Mouse (Mus musculus): Measurements from ENCODE around the gene Elmo2.

Gene Elmo2

DNA sequence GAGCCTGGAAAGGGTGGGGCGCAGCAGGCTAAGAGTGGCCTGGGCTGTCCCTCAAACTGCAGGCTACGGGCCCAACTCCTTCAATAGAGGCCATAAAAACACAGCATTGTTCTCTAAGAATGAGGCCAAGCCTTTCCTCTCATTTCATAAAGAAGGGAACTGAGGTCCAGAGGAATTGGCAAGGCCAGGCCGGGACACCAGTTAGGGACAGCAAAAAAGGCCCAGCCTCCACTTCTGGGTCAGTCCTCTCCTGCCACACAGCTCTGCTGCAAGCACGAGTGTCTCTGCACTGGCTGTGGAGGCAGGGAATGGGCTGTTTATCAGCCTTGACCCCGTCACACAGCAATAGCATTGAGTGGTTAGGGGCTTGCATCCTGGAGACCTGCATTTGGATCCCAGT, 2.8 kb downstream of the Elmo2 start:
- DNase-seq (ENCODE audit: low read depth, low spot score): no peak

- DNase-seq (ENCODE audit: low read depth, low spot score): no peak
Observed at GRCm38 (mm10) chr2:165321981-165322735, 4.1 kb downstream of the Elmo2 start.

GRCm38 (mm10) chr2:165321381-165321888, 4.8 kb downstream of the Elmo2 start:
- DNase-seq (ENCODE audit: low read depth, low spot score): no peak

DNA sequence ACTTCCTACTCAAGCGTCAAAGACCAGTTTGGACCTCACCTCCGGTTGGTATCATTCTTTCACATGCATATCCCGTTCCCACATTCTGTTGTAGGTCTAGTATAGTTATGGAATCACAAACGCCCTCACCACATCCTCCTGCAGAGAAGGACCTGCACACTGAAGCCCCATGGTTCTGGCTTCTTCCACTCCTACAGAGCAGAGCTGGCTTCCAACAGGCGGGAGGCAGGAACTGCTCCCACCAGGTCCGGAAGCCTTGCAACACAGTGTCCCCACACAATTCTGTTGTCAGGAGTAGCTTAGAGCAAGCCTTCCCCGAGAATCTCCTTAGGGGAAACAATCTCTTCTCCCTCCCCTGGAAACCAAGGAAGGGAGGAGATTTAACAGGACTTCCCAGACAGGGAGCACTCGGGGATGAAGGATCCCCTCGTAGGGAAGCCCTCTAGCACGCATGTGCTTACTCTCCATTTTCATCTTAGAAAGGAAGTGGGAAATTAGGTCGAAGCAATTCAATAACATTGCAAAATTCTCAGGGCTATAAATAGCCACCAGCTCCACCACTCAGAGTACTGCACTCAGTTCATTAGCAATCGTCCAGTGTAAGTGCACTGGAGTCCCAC, 5.6 kb downstream of the Elmo2 start:
- peak; percentile 62 for DNase-seq (ENCODE audit: low read depth, low spot score)

GRCm38 (mm10) chr2:165319503-165319902, 6.8 kb downstream of the Elmo2 start:
- no peak for DNase-seq (ENCODE audit: low read depth, low spot score)

GRCm38 (mm10) chr2:165318941-165319340, 7.3 kb downstream of the Elmo2 start:
- no peak for DNase-seq (ENCODE audit: low read depth, low spot score)

DNA sequence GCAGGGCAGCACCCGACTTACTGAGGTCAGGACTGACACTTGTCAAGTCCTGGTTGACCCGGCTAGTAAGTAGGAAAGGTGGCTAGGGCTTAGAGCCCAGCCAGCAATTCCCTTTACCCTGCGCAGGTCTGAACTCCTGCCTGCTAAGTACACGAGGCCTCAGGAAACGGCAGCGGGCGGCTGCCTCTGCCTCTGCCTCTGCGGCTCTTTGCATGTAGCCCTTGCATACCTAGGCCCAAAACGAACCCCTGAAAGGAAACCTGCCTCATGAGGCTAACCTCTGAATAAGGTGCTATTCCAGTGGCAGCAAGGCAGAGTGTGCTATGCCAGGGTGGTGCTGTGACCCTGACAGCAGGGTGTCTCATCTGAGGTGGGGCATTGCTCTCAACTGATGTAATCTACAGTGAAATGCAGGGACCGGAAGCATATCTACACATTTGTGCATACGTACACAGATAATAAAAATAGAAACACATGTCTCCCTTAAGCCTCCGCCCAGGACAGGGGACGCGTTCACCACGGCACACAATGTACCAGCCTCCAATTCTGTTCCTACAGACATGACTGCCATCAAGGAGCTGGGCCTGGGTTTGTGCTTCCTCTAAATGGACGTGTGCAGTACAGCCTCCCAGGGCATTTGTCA, 8.5 kb downstream of the Elmo2 start:
- DNase-seq (ENCODE audit: low read depth, low spot score): no peak

DNA sequence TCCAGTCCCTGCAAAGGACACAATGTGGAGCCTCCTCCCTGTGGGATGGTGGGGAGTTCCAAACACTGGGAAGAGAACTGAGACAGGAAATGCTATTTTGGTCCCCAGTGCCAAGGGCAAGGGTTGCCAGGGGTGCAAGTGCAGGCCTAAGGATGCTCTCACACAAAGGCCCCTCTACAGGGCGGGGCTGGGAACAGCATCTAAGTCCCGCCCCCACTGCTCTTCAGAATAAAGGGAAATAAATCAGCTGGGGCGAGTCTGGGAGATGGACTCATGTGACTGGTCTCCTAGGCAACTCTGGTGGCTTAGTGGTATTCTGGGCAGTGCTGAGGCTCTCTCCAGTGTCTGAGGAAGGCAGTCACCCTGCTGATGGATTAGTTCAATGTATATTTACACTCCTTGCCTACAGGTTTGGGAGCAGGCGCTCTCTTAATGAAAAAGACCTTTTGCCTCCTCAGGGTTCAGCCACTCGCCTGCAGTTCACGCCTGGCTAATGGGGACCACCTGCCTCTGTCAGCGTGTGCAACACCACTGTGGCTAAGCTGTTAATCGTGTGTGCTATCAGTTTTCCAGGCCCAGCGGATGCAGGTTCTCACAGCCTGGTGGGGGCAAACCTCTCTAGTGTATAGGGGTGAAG, 9.3 kb downstream of the Elmo2 start:
- peak; percentile 91 for DNase-seq (ENCODE audit: low read depth, low spot score)

DNA sequence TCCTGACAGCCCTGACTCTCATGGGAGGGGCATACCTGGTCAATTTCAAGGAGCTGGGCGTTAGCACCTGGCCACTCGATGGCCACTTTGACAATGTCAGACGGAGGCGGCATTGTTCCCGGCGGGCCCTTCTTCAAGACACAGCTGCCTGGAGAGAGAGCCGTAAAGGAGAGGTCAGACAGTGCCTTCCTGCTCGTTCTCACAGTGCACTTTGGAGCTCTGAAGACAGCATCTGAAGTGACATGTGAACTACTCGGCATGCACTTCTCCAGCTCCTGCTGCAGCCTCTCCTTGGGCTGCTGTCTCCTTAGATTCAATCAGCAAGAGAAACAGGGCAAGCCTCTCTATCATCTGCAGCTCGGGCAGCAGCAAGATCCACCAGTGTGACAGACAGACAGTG, 10.1 kb downstream of the Elmo2 start:
- no peak for DNase-seq (ENCODE audit: low read depth, low spot score)

- DNase-seq (ENCODE audit: low read depth, low spot score): no peak
Observed at GRCm38 (mm10) chr2:165314197-165314596, 12.1 kb downstream of the Elmo2 start.

DNA sequence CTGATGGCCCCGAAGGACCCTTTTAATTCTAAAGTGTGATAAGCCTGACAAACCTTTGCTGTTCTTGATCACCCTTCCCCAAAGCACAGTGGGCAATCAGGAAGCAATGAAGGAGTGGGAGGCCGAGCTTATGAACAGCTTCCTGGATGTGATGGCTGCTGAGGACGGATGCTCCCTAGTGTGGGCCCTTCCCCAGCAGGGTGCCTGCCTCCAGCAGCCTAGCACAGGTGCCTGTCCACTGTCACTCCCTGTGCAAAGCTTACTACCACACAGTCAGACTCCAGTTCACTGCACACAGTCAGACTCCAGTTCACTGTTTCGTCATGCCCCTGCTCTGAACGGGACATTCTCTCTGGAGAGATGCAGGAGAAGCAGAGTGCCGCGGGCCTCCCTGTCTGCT, 13.9 kb downstream of the Elmo2 start:
- no peak for DNase-seq (ENCODE audit: low read depth, low spot score)

DNA sequence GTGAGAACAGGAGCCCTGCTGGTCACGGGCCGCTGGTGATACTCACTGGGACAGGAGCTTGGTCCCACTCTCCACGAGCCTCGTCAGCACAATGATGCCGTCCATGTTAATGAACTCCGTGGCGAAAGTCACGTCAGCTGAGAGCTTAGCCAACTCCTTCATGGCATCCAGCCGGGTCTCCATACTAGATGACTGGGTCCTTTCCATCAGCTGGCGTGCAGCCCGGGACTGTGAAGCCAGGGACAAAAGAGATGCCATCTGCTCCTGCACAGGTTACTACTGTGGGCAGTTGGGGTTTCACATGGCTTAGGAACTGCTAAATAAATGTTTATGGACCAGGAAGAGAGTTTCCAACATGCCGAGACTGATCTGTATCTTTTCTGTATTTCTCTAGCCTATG, 14.7 kb downstream of the Elmo2 start:
- no peak for DNase-seq (ENCODE audit: low read depth, low spot score)

DNA sequence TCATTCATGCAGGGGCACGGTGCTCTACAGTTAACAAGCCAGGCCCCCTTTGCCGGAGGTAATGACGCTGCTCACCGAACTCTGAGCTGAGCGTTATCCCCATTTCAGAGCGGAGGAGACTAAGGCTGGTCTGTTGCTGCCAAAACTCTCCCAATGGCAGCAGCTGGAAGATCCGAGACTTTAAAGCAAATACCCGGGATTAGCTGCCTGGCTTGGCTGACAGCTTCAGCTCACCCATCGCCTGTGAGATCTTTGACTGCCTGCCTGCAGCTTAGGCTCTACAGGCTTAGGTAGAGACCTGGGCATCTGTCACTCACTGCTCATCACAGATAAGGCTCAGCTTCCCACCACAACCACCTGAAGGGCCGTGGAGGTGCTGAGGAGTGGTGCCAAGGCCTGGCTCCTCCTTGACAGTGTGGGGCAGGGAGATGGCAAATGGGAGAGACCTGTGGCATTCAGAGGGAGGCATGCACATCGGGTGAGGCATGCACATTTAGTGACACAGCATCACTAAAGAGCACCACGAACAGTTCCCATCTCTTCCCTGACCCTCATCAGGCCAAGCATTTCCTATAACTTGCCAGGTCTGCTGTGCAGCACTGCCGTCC, 15.4 kb downstream of the Elmo2 start:
- no peak for DNase-seq (ENCODE audit: low read depth, low spot score)

DNA sequence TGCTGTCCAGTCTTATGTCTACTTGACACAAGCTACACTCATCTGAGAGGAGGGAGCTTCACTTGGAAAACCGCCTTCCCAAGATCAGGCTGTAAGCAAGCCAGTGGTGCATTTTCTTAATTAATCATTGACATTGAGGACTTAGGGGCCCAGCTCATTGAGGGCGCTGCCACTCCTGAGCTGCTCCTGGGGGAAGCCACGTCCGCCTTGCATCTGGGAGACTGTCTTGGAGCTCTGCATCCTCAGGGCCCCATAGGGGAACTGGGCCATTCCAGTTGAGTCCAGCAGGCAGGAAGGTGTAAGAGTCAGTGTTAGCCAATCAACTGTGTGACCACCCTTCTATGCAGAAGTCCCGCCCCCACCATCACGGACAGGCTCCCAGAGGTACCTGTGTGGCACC, 18.5 kb downstream of the Elmo2 start:
- no peak for DNase-seq (ENCODE audit: low read depth, low spot score)

GRCm38 (mm10) chr2:165305438-165305837, 20.8 kb downstream of the Elmo2 start:
- no peak for DNase-seq (ENCODE audit: low read depth, low spot score)

GRCm38 (mm10) chr2:165304819-165305218, 21.5 kb downstream of the Elmo2 start:
- DNase-seq (ENCODE audit: low read depth, low spot score): no peak

GRCm38 (mm10) chr2:165303354-165304012, 22.8 kb downstream of the Elmo2 start:
- DNase-seq (ENCODE audit: low read depth, low spot score): no peak

DNA sequence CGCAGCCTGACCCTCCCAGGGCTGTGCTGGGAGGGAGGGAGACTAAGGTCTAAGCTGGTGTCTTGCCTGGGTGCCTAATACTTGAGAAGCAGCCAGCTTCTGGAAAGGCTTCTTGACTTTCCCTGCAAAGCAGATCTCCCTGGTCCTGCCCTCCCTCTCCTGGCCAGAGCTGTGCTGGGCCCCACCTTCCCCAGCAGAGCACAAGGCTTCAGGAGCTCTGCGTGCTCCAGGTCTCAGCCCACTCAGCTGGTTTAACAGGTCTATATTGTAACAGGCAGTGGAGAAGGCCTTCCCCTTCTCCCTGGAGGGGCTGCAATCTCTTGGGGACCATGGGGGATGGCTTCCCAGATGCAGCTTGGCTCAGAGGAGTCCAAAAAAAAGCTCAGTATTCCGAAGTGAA, 24.9 kb downstream of the Elmo2 start:
- DNase-seq (ENCODE audit: low read depth, low spot score): no peak

DNA sequence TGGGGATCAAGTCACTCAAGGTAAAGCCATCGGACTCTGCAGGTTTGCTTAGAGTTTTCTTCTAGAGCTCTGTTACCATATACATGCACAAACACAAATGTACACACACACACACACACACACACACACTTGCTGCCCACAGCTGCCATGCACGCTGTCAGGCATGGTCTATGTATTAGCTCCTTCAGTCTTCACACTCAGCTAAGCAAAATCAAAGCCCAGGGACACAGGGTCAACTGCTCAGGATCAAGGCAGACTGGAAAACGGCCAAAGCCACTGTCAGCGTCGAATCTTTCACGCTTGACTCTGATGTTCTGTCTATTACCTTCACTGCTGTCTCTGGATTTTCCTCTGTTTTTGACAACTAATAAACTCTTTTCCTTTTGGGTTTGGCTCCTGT, 25.4 kb downstream of the Elmo2 start:
- no peak for DNase-seq (ENCODE audit: low read depth, low spot score)

DNA sequence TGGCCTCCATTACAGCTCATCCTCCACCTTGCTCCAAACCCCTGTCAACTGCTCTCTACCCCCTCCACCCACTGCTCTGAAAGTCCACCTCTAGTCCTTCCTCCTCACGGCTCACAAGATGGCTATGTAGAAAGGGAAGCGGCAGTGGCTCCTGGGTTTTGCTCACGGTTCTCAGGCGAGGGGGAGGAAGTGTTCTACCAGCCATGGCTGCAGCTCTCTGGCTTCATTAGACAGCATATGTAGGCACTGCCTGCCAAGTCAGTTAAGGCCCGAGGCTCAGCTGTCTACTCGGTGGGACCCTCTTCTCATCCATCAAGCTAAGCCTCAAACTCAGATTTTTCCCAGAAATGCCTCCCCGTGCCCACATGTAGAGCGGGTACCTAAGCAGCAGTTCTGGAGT, 25.9 kb downstream of the Elmo2 start:
- no peak for DNase-seq (ENCODE audit: low read depth, low spot score)

DNA sequence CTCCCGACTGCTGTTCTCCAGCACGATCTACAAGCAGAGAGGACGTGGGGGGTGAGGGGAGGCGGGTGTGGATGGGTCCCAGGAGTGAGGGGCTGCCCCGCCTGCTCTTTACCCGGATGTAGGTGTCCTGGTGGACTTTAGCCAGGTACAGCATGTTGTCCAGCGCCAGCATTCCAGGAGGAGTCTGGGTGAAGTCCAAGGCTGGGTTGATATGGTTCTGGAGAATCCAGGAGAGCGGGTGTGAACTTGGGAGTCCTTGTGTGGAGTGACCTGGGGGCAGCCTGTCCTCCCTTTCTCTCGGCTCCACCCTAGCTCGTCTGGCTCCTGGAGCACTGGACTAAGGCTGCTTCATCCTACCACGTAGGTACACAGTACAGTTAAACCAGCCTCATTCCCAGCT, 28.9 kb downstream of the Elmo2 start:
- DNase-seq (ENCODE audit: low read depth, low spot score): no peak
